Mouse (Mus musculus) kidney, adult 2 months (tissue): ENCODE measurements around the gene Foxp4. TPM values are rescaled to one million over a fixed set of nuclear protein-coding genes. Genes with fewer than 3 reads are reported as not detected.

Experiments used
- DNase-seq: peaks from one replicate; pipeline ENCODE4 v3.0.0; 2021
- H3K27ac ChIP-seq: fragments of 200-500 bp; 2 replicates; pipeline ENCODE4 v1.5.1; 2012; ENCODE audit warnings: low read depth, low read length, control low read depth, inconsistent platforms; ENCODE audit not compliant: insufficient read depth
- H3K27me3 ChIP-seq: fragments of 200-500 bp; replicated peaks from 2 replicates; pipeline ENCODE4 v1.6.1; 2012; ENCODE audit warnings: mild to moderate bottlenecking, moderate library complexity, low read length, inconsistent platforms; ENCODE audit not compliant: control insufficient read depth, insufficient read depth
- H3K36me3 ChIP-seq: fragments of 200-500 bp; 2 replicates; pipeline ENCODE4 v1.6.1; 2012; ENCODE audit warnings: mild to moderate bottlenecking, moderate library complexity, low read length, inconsistent platforms; ENCODE audit not compliant: control insufficient read depth, insufficient read depth
- H3K4me1 ChIP-seq: fragments of 200-500 bp; 2 replicates; pipeline ENCODE4 v1.6.1; 2011; ENCODE audit warnings: low read length; ENCODE audit not compliant: control insufficient read depth, insufficient read depth
- H3K4me3 ChIP-seq: fragments of 200-500 bp; 2 replicates; pipeline ENCODE4 v1.5.1; 2011; ENCODE audit warnings: mild to moderate bottlenecking, low read depth, low read length, control low read depth; ENCODE audit not compliant: insufficient read depth
- CTCF ChIP-seq: fragments of 200-500 bp; conservative IDR thresholded peaks from 2 replicates; pipeline ENCODE4 v1.5.1; 2011; ENCODE audit warnings: low read depth, mild to moderate bottlenecking, control low read depth, low read length, moderate library complexity, mixed read lengths; ENCODE audit not compliant: insufficient read depth, insufficient read length
- POLR2A ChIP-seq: fragments of 200-500 bp; IDR thresholded peaks from one replicate; pipeline ENCODE4 v1.6.1; 2011; ENCODE audit warnings: low read depth, low read length, control low read depth
- WGBS: fragments of 180-500 bp; shearing (Covaris S2); methylation state at CpG from one replicate; pipeline ENCODE4 v1.1.7; 2018; 5-methylcytosine and 5-hydroxymethylcytosine counted together
- polyA plus RNA-seq: library from polyadenylated mRNA; depleted of rRNA; stranded (reverse); fragments of >200 nt; gene quantifications from 2 replicates; pipeline ENCODE4 v1.2.3, GENCODE M21; 2012

Gene Foxp4
- polyA plus RNA-seq, 1 experiment, result 23.5 TPM

DNA sequence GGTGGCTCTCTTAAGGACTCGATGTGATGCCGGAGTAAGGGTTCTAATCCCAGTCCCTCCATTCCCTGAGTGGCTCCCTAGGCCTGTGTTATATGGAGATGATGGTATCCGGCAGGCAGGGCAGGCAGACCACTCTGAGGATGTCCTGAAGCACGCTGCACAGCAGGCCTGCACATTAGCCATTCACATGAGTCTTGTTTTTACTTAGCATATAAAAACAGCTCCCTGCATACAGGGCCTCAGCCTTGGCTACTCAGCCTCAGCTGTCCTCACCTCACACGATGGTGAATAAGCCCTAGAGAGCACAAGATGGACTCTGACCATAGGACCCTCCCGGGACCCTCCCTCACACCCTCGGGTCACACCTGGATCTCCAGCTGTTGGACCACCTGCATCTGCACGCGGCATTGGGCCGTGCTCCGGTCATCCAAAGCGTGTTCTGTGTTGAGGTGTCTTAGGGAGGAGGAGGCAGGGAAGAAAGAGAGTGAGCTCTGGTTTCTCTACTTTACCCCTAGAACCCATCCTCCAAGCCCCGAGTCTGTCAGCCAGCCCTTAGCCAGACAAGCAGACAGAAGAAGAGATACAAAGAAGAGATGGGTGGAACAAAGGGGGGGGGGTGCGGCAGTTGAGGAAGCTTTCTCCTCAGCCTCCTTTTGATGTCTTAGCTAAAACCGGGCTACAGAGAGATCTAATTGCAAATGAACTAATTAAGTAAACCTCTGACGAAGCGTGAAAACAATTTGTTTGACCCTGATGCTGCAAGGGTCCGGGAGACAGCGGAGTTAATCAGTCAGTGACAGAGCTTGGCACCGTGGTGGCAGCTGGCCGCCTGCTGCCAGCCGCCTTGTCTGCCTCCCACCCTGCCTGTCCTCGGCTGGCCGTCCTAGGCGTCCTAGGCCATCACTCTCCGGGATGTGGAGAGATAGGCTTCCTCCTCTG, 47.4 kb downstream of the Foxp4 start:
- no peak overlapping the region for H3K27ac ChIP-seq
- no peaks in the 10 kb centered on the region for H3K27me3 ChIP-seq
- H3K4me1 ChIP-seq, result peaks cover 2% of the 10 kb centered on the region; the same call in 1 of the 2 replicates
- TF ChIP-seq CTCF, result no peak
- no peak for TF ChIP-seq POLR2A
- H3K4me3 ChIP-seq, result no peak overlapping the region
- no peak for DNase-seq
- 71% methylated on average over 26 of the region's 26 CpGs for WGBS
- no peaks in the 10 kb centered on the region for H3K36me3 ChIP-seq

DNA sequence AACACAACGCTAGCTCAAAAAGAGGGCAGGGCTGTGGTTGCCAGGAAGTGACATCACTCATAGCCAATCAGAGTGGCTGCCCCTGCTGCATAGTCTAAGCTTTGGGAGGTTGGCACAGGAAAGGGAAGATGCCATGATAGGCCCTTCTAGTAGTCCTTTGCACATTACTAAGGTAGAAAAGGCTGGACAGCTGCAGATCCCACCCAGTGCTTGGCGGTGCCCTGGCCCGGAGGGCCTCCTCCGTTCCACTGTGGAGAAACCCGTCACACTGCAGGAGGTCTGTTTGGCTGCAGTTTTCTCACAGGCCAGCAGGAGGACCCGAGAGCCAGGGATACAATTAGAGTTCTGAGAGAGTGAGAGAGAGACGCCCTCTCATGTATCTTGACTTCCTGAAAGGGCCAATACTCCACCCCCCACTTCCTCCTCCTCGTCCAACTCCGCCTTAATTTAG, 51.1 kb downstream of the Foxp4 start:
- H3K27me3 ChIP-seq, result no peaks in the 10 kb centered on the region
- peak overlapping the region; percentile 35; the same call in 1 of the 2 replicates for H3K4me3 ChIP-seq
- WGBS, result 9% methylated on average over 9 of the region's 9 CpGs
- H3K36me3 ChIP-seq, result no peaks in the 10 kb centered on the region
- H3K27ac ChIP-seq, result no peak overlapping the region
- DNase-seq, result peak; percentile 85
- H3K4me1 ChIP-seq, result peaks cover 2% of the 10 kb centered on the region; the same call in 1 of the 2 replicates
- TF ChIP-seq CTCF, result peak; percentile 84
- TF ChIP-seq POLR2A, result no peak

DNA sequence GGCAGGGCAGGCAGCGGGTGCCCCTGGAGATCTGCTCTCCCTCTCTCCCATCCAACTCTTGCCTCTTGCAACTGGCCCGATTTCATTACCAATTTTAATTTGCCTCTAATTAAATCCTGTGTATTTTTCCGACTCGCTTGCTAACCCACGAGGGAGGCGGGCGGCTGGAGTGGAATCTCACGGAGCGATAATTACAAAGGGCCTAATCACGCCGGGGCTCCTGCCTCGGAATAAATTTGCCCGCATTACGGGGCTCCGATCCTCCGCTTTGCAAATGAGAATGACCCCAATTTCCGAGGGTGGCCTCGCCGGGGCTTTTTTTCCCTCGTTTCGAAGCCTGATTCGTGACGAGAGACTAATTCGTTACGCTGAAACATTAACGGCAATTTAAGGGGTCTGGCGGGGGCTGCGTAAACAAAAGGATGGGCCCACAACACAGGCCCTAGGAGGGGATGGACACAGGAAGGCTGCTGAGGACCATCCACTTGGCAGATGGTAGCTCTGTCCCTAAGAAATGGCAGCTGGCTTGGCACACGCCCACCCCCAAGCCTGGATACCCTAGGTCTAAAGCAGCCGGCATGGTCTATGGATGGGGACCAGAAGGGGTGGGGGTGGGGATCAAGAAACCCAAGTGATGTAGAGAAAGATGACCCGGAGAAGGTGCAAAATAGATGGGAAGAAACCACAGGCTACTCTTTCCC, 52.0 kb downstream of the Foxp4 start:
- 85% methylated on average over 31 of the region's 31 CpGs for WGBS
- TF ChIP-seq CTCF (no peak), POLR2A (no peak)
- Histone ChIP-seq H3K27ac (no peak overlapping the region), H3K4me3 (no peak overlapping the region), H3K36me3 (no peaks in the 10 kb centered on the region), H3K4me1 (peaks cover 2% of the 10 kb centered on the region; the same call in 1 of the 2 replicates), H3K27me3 (no peaks in the 10 kb centered on the region)
- peak; percentile 13 for DNase-seq

DNA sequence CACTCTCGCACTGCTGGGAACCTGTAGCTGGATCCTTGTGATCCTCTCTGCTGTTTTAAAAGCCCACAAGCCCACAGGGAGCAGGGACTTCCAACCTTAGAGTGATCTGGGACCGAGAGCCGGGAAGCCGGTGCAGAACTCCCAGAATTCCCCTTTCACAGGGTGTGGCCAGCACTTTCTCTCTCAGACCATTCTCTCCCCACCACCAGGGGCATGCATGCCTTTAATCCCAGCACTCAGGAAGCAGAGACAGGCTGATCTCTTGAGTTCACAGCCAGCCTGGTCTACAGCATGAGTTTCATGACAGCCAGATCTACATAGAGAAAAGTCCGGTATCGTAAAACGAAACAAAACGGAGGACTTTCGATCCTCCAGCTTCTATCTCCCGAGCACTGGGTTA, 54.6 kb downstream of the Foxp4 start:
- Histone ChIP-seq H3K4me3 (no peak overlapping the region), H3K4me1 (peaks cover 2% of the 10 kb centered on the region; the same call in 1 of the 2 replicates), H3K36me3 (no peaks in the 10 kb centered on the region), H3K27me3 (no peaks in the 10 kb centered on the region), H3K27ac (no peak overlapping the region)
- TF ChIP-seq POLR2A, result no peak
- no peak for TF ChIP-seq CTCF
- DNase-seq, result no peak
- 93% methylated on average over 10 of the region's 10 CpGs for WGBS

DNA sequence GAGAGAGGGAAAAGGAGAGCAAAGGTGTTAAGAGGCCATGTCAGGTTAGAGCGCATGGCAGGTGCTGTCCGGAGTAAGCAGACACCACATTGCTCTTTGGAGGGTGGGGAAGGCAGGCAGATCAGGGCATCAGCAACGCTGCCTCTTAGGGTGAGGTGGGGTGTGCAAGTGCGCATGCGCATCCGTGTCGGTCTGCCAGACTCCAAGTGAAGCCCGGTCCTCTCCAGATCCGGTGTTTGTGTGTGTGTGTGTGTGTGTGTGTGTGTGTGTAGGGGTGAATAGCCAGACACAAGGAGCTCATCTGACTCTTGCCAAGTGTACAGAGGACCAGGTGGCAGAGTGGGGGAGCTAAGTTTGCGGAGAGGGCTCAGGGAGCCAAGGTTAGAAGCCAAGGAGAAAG, 58.4 kb downstream of the Foxp4 start:
- no peaks in the 10 kb centered on the region for H3K27me3 ChIP-seq
- H3K4me1 ChIP-seq, result no peaks in the 10 kb centered on the region
- H3K4me3 ChIP-seq, result no peak overlapping the region
- WGBS, result 42% methylated on average over 10 of the region's 10 CpGs
- no peaks in the 10 kb centered on the region for H3K36me3 ChIP-seq
- H3K27ac ChIP-seq, result no peak overlapping the region
- no peak for TF ChIP-seq POLR2A
- TF ChIP-seq CTCF, result no peak
- DNase-seq, result peak; percentile 12

DNA sequence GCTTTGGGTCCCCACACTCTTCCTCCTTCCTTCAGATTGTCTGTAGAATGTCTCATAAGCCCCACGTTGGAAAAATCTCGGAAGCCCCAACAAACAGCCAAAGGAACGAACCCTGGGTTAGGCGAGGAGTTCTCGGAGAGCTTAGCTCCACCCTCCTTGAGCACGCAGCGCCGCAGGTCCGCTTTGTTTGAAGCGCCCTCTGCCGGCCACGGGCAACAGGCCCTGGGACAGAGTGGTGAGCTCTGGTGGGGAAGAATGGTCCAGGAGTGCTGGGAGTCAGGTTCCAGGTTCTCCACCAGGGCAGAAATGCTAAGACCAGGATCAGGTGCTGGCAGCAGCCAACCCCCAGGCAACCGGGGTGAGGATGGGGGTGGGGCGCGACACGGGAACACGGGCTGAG, 59.9 kb downstream of the Foxp4 start:
- Histone ChIP-seq H3K27ac (no peak overlapping the region), H3K36me3 (no peaks in the 10 kb centered on the region), H3K4me3 (no peak overlapping the region), H3K27me3 (no peaks in the 10 kb centered on the region), H3K4me1 (no peaks in the 10 kb centered on the region)
- TF ChIP-seq CTCF (peak; percentile 89), POLR2A (no peak)
- DNase-seq, result peak; percentile 84
- WGBS, result 1% methylated on average over 17 of the region's 17 CpGs

DNA sequence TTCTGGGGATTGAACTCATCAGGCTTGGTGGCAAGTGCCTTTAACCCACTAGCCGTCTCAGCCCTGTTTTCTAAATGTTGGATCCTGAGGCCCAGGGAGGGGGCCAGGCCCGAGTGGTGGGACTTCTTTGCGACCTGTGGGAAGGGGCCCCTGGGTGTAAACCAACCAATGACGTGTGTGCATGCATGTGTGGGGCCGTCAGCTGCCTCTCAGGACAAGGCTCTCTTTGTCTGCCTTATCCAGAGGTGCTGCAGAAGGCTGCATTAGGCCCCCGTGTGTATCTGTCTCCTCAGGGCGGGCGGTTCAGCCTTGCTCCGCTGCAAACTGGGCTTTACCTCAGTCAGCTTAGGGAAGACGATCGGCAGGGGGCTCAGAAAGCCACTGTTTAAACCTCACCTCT, 61.0 kb downstream of the Foxp4 start:
- no peaks in the 10 kb centered on the region for H3K4me1 ChIP-seq
- DNase-seq, result no peak
- no peaks in the 10 kb centered on the region for H3K27me3 ChIP-seq
- no peaks in the 10 kb centered on the region for H3K36me3 ChIP-seq
- 60% methylated on average over 11 of the region's 11 CpGs for WGBS
- no peak overlapping the region for H3K27ac ChIP-seq
- TF ChIP-seq POLR2A, result no peak
- H3K4me3 ChIP-seq, result no peak overlapping the region
